Mouse (Mus musculus): Measurements from ENCODE around the gene Grid2. TPM values are rescaled to one million over a fixed set of nuclear protein-coding genes. Genes with fewer than 3 reads are reported as not detected.

The Grid2 gene
- polyA plus RNA-seq, 1 experiment from 2014 or later = 4.5 TPM

- no peak for ATAC-seq
These were observed 539.0 kb downstream of the Grid2 start for GRCm38 (mm10) chr6:63794679-63795078.

GRCm38 (mm10) chr6:63820236-63820635, 564.6 kb downstream of the Grid2 start:
- 69% methylated on average over 5 of the region's 5 CpGs for WGBS
- H3K27ac ChIP-seq (ENCODE audit: low read length) = no peak overlapping the region

More at GRCm38 (mm10) chr6:63794679-63795078, 539.0 kb downstream of the Grid2 start:
- Histone ChIP-seq H3K27ac (ENCODE audit: low read length) (no peak overlapping the region), H3K27me3 (replicated peaks; ENCODE audit: control insufficient read depth, insufficient read depth, low read length) (no peaks in the 10 kb centered on the region), H3K4me1 (replicated peaks; ENCODE audit: control insufficient read depth, insufficient read depth, low read length) (no peaks in the 10 kb centered on the region), H3K9me3 (ENCODE audit: control insufficient read depth, low read length) (no peaks in the 10 kb centered on the region), H3K9ac (replicated peaks; ENCODE audit: low read depth, low read length) (no peak overlapping the region), H3K4me3 (replicated peaks; ENCODE audit: low read length) (no peak overlapping the region), H3K36me3 (ENCODE audit: control insufficient read depth, insufficient read depth) (no peaks in the 10 kb centered on the region), H3K4me2 (ENCODE audit: low read length) (no peak overlapping the region)

GRCm38 (mm10) chr6:63862628-63863027, 607.0 kb downstream of the Grid2 start:
- Histone ChIP-seq H3K4me1 (replicated peaks; ENCODE audit: control insufficient read depth, insufficient read depth, low read length) (0 out of 2 replicates have a peak, but pooled peaks cover 3% of the 10 kb centered on the region), H3K9me3 (ENCODE audit: control insufficient read depth, low read length) (no peaks in the 10 kb centered on the region), H3K4me2 (ENCODE audit: low read length) (no peak overlapping the region), H3K4me3 (replicated peaks; ENCODE audit: low read length) (no peak overlapping the region), H3K36me3 (ENCODE audit: control insufficient read depth, insufficient read depth) (no peaks in the 10 kb centered on the region), H3K27ac (ENCODE audit: low read length) (no peak overlapping the region), H3K9ac (replicated peaks; ENCODE audit: low read depth, low read length) (no peak overlapping the region), H3K27me3 (replicated peaks; ENCODE audit: control insufficient read depth, insufficient read depth, low read length) (no peaks in the 10 kb centered on the region)
- peak; percentile 91 for ATAC-seq
- 31% methylated on average over 2 of the region's 2 CpGs for WGBS

More at GRCm38 (mm10) chr6:63820236-63820635, 564.6 kb downstream of the Grid2 start:
- Histone ChIP-seq H3K9ac (replicated peaks; ENCODE audit: low read depth, low read length) (no peak overlapping the region), H3K36me3 (ENCODE audit: control insufficient read depth, insufficient read depth) (no peaks in the 10 kb centered on the region), H3K4me1 (replicated peaks; ENCODE audit: control insufficient read depth, insufficient read depth, low read length) (peaks cover 8% of the 10 kb centered on the region), H3K4me2 (ENCODE audit: low read length) (no peak overlapping the region), H3K4me3 (replicated peaks; ENCODE audit: low read length) (no peak overlapping the region), H3K27me3 (replicated peaks; ENCODE audit: control insufficient read depth, insufficient read depth, low read length) (no peaks in the 10 kb centered on the region), H3K9me3 (ENCODE audit: control insufficient read depth, low read length) (no peaks in the 10 kb centered on the region)
- no peak for ATAC-seq

GRCm38 (mm10) chr6:63877088-63877764, 621.5 kb downstream of the Grid2 start:
- Histone ChIP-seq H3K9me3 (ENCODE audit: control insufficient read depth, low read length) (no peaks in the 10 kb centered on the region), H3K4me3 (replicated peaks; ENCODE audit: low read length) (no peak overlapping the region), H3K36me3 (ENCODE audit: control insufficient read depth, insufficient read depth) (no peaks in the 10 kb centered on the region), H3K9ac (replicated peaks; ENCODE audit: low read depth, low read length) (no peak overlapping the region), H3K4me2 (ENCODE audit: low read length) (no peak overlapping the region; the same call in 1 of the 2 replicates), H3K4me1 (replicated peaks; ENCODE audit: control insufficient read depth, insufficient read depth, low read length) (peaks cover 8% of the 10 kb centered on the region), H3K27me3 (replicated peaks; ENCODE audit: control insufficient read depth, insufficient read depth, low read length) (no peaks in the 10 kb centered on the region), H3K27ac (ENCODE audit: low read length) (no peak overlapping the region; the same call in 1 of the 2 replicates)
- 9% methylated on average over 3 of the region's 3 CpGs for WGBS
- peak; percentile 94 for ATAC-seq

GRCm38 (mm10) chr6:63877765-63878345, 622.2 kb downstream of the Grid2 start:
- Histone ChIP-seq H3K4me2 (ENCODE audit: low read length) (no peak overlapping the region; the same call in none of the 2 replicates), H3K36me3 (ENCODE audit: control insufficient read depth, insufficient read depth) (no peaks in the 10 kb centered on the region), H3K4me1 (replicated peaks; ENCODE audit: control insufficient read depth, insufficient read depth, low read length) (peaks cover 8% of the 10 kb centered on the region), H3K4me3 (replicated peaks; ENCODE audit: low read length) (no peak overlapping the region), H3K27me3 (replicated peaks; ENCODE audit: control insufficient read depth, insufficient read depth, low read length) (no peaks in the 10 kb centered on the region), H3K27ac (ENCODE audit: low read length) (no peak overlapping the region; the same call in 1 of the 2 replicates), H3K9ac (replicated peaks; ENCODE audit: low read depth, low read length) (no peak overlapping the region), H3K9me3 (ENCODE audit: control insufficient read depth, low read length) (no peaks in the 10 kb centered on the region)
- ATAC-seq = peak; percentile 51
- 10% methylated on average over 6 of the region's 6 CpGs for WGBS

- Histone ChIP-seq H3K9ac (replicated peaks; ENCODE audit: low read depth, low read length) (no peak overlapping the region), H3K4me3 (replicated peaks; ENCODE audit: low read length) (no peak overlapping the region), H3K4me2 (ENCODE audit: low read length) (no peak overlapping the region), H3K27ac (ENCODE audit: low read length) (no peak overlapping the region), H3K4me1 (replicated peaks; ENCODE audit: control insufficient read depth, insufficient read depth, low read length) (no peaks in the 10 kb centered on the region), H3K9me3 (ENCODE audit: control insufficient read depth, low read length) (no peaks in the 10 kb centered on the region), H3K36me3 (ENCODE audit: control insufficient read depth, insufficient read depth) (no peaks in the 10 kb centered on the region), H3K27me3 (replicated peaks; ENCODE audit: control insufficient read depth, insufficient read depth, low read length) (no peaks in the 10 kb centered on the region)
- WGBS = 39% methylated on average over 3 of the region's 3 CpGs
- ATAC-seq = no peak; the same call in 1 of the 2 replicates
These were observed 639.0 kb downstream of the Grid2 start for GRCm38 (mm10) chr6:63894714-63895113.

GRCm38 (mm10) chr6:63898171-63898570, 642.5 kb downstream of the Grid2 start:
- no peak overlapping the region for H3K27ac ChIP-seq (ENCODE audit: low read length)
- no peak overlapping the region for H3K4me3 ChIP-seq (replicated peaks; ENCODE audit: low read length)
- no peaks in the 10 kb centered on the region for H3K27me3 ChIP-seq (replicated peaks; ENCODE audit: control insufficient read depth, insufficient read depth, low read length)
- H3K9ac ChIP-seq (replicated peaks; ENCODE audit: low read depth, low read length) = no peak overlapping the region
- WGBS = 96% methylated on average over 2 of the region's 2 CpGs
- H3K4me1 ChIP-seq (replicated peaks; ENCODE audit: control insufficient read depth, insufficient read depth, low read length) = no peaks in the 10 kb centered on the region
- ATAC-seq = no peak
- H3K9me3 ChIP-seq (ENCODE audit: control insufficient read depth, low read length) = no peaks in the 10 kb centered on the region
- H3K36me3 ChIP-seq (ENCODE audit: control insufficient read depth, insufficient read depth) = no peaks in the 10 kb centered on the region
- H3K4me2 ChIP-seq (ENCODE audit: low read length) = no peak overlapping the region

- no peaks in the 10 kb centered on the region for H3K9me3 ChIP-seq (ENCODE audit: control insufficient read depth, low read length)
- H3K4me3 ChIP-seq (replicated peaks; ENCODE audit: low read length) = no peak overlapping the region
- H3K9ac ChIP-seq (replicated peaks; ENCODE audit: low read depth, low read length) = no peak overlapping the region
- no peaks in the 10 kb centered on the region for H3K36me3 ChIP-seq (ENCODE audit: control insufficient read depth, insufficient read depth)
- ATAC-seq = peak; percentile 77
- no peak overlapping the region for H3K4me2 ChIP-seq (ENCODE audit: low read length)
- H3K4me1 ChIP-seq (replicated peaks; ENCODE audit: control insufficient read depth, insufficient read depth, low read length) = no peaks in the 10 kb centered on the region
- 24% methylated on average over 6 of the region's 6 CpGs for WGBS
- no peak overlapping the region for H3K27ac ChIP-seq (ENCODE audit: low read length)
- H3K27me3 ChIP-seq (replicated peaks; ENCODE audit: control insufficient read depth, insufficient read depth, low read length) = no peaks in the 10 kb centered on the region
These were observed 661.4 kb downstream of the Grid2 start for GRCm38 (mm10) chr6:63917035-63917570.

GRCm38 (mm10) chr6:63921951-63922350, 666.3 kb downstream of the Grid2 start:
- Histone ChIP-seq H3K9ac (replicated peaks; ENCODE audit: low read depth, low read length) (no peak overlapping the region), H3K4me3 (replicated peaks; ENCODE audit: low read length) (no peak overlapping the region), H3K4me1 (replicated peaks; ENCODE audit: control insufficient read depth, insufficient read depth, low read length) (no peaks in the 10 kb centered on the region), H3K4me2 (ENCODE audit: low read length) (no peak overlapping the region), H3K27ac (ENCODE audit: low read length) (no peak overlapping the region), H3K36me3 (ENCODE audit: control insufficient read depth, insufficient read depth) (no peaks in the 10 kb centered on the region), H3K27me3 (replicated peaks; ENCODE audit: control insufficient read depth, insufficient read depth, low read length) (no peaks in the 10 kb centered on the region), H3K9me3 (ENCODE audit: control insufficient read depth, low read length) (no peaks in the 10 kb centered on the region)
- 82% methylated on average over 6 of the region's 6 CpGs for WGBS
- ATAC-seq = no peak

All from forebrain, embryonic 16.5 days (tissue).